Mouse (Mus musculus) liver, embryonic 13.5 days (tissue): ENCODE results near the gene Spon1. TPM values are rescaled to one million over a fixed set of nuclear protein-coding genes. Genes with fewer than 3 reads are reported as not detected.
A peak's percentile ranks its signal among the peaks of the same experiment; 100 is the strongest.

ENCODE experiments used
- ATAC-seq: fragments of 200-750 bp; cut with Nextera tagmentation; 2 replicates; pipeline ENCODE4 v1.8.0; 2017; ENCODE audit warnings: low read depth, mild to moderate bottlenecking, moderate number of reproducible peaks, moderate library complexity
- DNase-seq: peaks from one replicate; pipeline ENCODE4 v3.0.0; 2022
- H3K27ac ChIP-seq: fragments of 300-500 bp; sonication (generic); 2 replicates; pipeline ENCODE4 v1.5.1; 2015; ENCODE audit warnings: moderate library complexity, mild to moderate bottlenecking, inconsistent platforms
- H3K27me3 ChIP-seq: fragments of 300-500 bp; sonication (generic); 2 replicates; pipeline ENCODE4 v1.6.1; 2015; ENCODE audit warnings: mild to moderate bottlenecking, inconsistent platforms
- H3K36me3 ChIP-seq: fragments of 300-500 bp; sonication (generic); 2 replicates; pipeline ENCODE4 v1.6.1; 2015; ENCODE audit warnings: mild to moderate bottlenecking, inconsistent platforms
- H3K4me1 ChIP-seq: fragments of 300-500 bp; sonication (generic); replicated peaks from 2 replicates; pipeline ENCODE4 v1.6.1; 2015; ENCODE audit warnings: inconsistent platforms
- H3K4me2 ChIP-seq: fragments of 300-500 bp; sonication (generic); 2 replicates; pipeline ENCODE4 v1.6.1; 2015; ENCODE audit warnings: inconsistent platforms, mild to moderate bottlenecking, moderate library complexity
- H3K4me3 ChIP-seq: fragments of 300-500 bp; sonication (generic); replicated peaks from 2 replicates; pipeline ENCODE4 v1.5.1; 2015; ENCODE audit warnings: mild to moderate bottlenecking, inconsistent platforms
- H3K9ac ChIP-seq: fragments of 300-500 bp; sonication (generic); 2 replicates; pipeline ENCODE4 v1.6.1; 2015; ENCODE audit warnings: mild to moderate bottlenecking, inconsistent platforms
- H3K9me3 ChIP-seq: fragments of 300-500 bp; sonication (generic); replicated peaks from 2 replicates; pipeline ENCODE4 v1.6.1; 2016; ENCODE audit warnings: inconsistent platforms
- WGBS: fragments of 180-500 bp; shearing (Covaris S2); methylation state at CpG from one replicate; pipeline ENCODE4 v1.1.7; 2015; ENCODE audit not compliant: insufficient replicate concordance; 5-methylcytosine and 5-hydroxymethylcytosine counted together
- polyA plus RNA-seq: library from polyadenylated mRNA; unstranded; fragments of >200 nt; fragmentation: Nextera tagmentation; extraction: Ambion mirVana; gene quantifications from 2 replicates; pipeline ENCODE4 v1.2.1, GENCODE M21; 2015

Spon1 gene
- polyA plus RNA-seq, 1 experiment from 2014 or later, result 0.95 TPM

DNA sequence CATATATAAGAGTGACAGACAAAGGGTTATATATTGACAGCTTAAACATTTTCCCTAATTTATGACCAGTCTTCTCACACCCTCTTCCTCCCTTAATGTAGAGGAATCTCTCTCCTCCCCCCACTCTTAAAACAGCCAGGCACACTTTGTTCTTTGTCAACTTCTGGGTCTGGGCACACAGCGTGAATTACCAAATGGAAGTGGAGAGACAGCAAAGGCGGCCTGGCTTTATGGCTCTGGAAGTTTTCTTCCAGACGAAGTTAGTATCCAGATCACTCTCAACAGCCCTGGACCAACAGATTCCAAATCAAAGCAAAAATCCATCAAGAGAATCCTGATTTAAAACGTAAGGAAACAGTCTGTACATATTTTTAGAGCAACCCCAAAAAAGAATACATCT, 198.0 kb downstream of the Spon1 start:
- no peaks in the 10 kb centered on the region for H3K9me3 ChIP-seq
- no peak overlapping the region for H3K9ac ChIP-seq
- no peaks in the 10 kb centered on the region for H3K4me1 ChIP-seq
- no peak for ATAC-seq
- DNase-seq, result no peak
- H3K4me3 ChIP-seq, result no peak overlapping the region
- WGBS, result 51% methylated on average over 4 of the region's 4 CpGs
- H3K27ac ChIP-seq, result no peak overlapping the region
- H3K27me3 ChIP-seq, result no peaks in the 10 kb centered on the region
- no peaks in the 10 kb centered on the region for H3K36me3 ChIP-seq
- no peak overlapping the region for H3K4me2 ChIP-seq

- no peak for ATAC-seq
- no peaks in the 10 kb centered on the region for H3K36me3 ChIP-seq
- 61% methylated on average over 8 of the region's 8 CpGs for WGBS
- H3K4me3 ChIP-seq, result no peak overlapping the region
- no peaks in the 10 kb centered on the region for H3K27me3 ChIP-seq
- no peak overlapping the region for H3K27ac ChIP-seq
- H3K4me1 ChIP-seq, result no peaks in the 10 kb centered on the region
- DNase-seq, result no peak
- H3K9me3 ChIP-seq, result no peaks in the 10 kb centered on the region
- no peak overlapping the region for H3K9ac ChIP-seq
- no peak overlapping the region for H3K4me2 ChIP-seq
Observed at GRCm38 (mm10) chr7:113965625-113966024, 199.8 kb downstream of the Spon1 start.

GRCm38 (mm10) chr7:113969182-113969581, 203.4 kb downstream of the Spon1 start:
- no peaks in the 10 kb centered on the region for H3K27me3 ChIP-seq
- H3K4me2 ChIP-seq, result no peak overlapping the region
- no peak overlapping the region for H3K27ac ChIP-seq
- no peak overlapping the region for H3K9ac ChIP-seq
- no peaks in the 10 kb centered on the region for H3K36me3 ChIP-seq
- peaks cover 12% of the 10 kb centered on the region; the same call in 1 of the 2 replicates for H3K9me3 ChIP-seq
- ATAC-seq, result no peak
- no peak for DNase-seq
- no peaks in the 10 kb centered on the region for H3K4me1 ChIP-seq
- no peak overlapping the region for H3K4me3 ChIP-seq

- ATAC-seq (no peak), DNase-seq (no peak)
- WGBS, result 69% methylated on average over 4 of the region's 4 CpGs
- Histone ChIP-seq H3K36me3 (no peaks in the 10 kb centered on the region), H3K27ac (no peak overlapping the region), H3K4me3 (no peak overlapping the region), H3K9me3 (peaks cover 12% of the 10 kb centered on the region; the same call in 1 of the 2 replicates), H3K27me3 (no peaks in the 10 kb centered on the region), H3K9ac (no peak overlapping the region), H3K4me2 (no peak overlapping the region), H3K4me1 (no peaks in the 10 kb centered on the region)
Observed at GRCm38 (mm10) chr7:113972536-113972935, 206.7 kb downstream of the Spon1 start.

DNA sequence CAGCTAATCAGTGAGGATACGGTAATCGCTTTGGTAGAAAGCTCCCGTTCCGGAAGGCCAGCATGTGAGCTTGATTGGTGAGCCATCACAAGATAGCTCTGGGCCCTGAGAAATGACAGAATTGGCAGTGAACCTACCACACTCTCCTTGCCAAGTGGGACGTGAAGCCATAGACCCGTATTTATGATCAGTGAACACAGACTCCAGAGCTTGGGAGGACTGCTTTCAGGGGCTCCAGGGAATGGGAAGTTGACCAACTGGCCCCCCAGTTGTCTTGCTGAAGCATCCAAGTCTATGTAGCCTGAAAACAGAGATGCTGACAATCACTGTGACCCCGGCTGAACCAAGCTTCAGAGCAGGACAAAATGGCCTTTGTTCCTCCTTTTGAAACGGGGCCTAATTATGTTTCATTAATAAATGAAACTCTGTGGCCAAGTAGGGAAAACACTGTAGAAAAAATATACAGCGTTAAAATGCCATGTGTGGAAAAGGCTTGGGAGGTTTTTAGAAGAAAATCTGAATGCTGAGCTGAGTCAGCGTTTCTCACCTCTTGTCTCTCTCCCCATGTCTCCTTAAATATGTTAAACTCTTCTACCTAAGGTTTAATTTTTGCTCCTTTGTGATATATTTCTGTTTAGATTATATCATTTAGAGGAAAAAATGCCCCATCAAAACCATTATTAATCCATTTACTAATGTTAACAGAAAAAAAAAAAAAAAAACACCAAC, 220.8 kb downstream of the Spon1 start:
- Histone ChIP-seq H3K4me1 (no peaks in the 10 kb centered on the region), H3K27ac (no peak overlapping the region), H3K36me3 (no peaks in the 10 kb centered on the region), H3K4me2 (no peak overlapping the region), H3K9me3 (no peaks in the 10 kb centered on the region), H3K27me3 (no peaks in the 10 kb centered on the region), H3K9ac (no peak overlapping the region), H3K4me3 (no peak overlapping the region)
- DNase-seq (no peak), ATAC-seq (no peak)
- 68% methylated on average over 10 of the region's 10 CpGs for WGBS

- no peak overlapping the region for H3K27ac ChIP-seq
- DNase-seq (no peak), ATAC-seq (no peak)
- no peaks in the 10 kb centered on the region for H3K4me1 ChIP-seq
- H3K9me3 ChIP-seq, result no peaks in the 10 kb centered on the region
- H3K4me2 ChIP-seq, result no peak overlapping the region
- no peak overlapping the region for H3K4me3 ChIP-seq
- H3K9ac ChIP-seq, result no peak overlapping the region
- no peaks in the 10 kb centered on the region for H3K27me3 ChIP-seq
- H3K36me3 ChIP-seq, result no peaks in the 10 kb centered on the region
Observed at GRCm38 (mm10) chr7:113988156-113988555, 222.4 kb downstream of the Spon1 start.

GRCm38 (mm10) chr7:113997675-113998354, 232.0 kb downstream of the Spon1 start:
- Histone ChIP-seq H3K4me2 (peak overlapping the region; percentile 35), H3K27me3 (no peaks in the 10 kb centered on the region), H3K4me3 (no peak overlapping the region), H3K9ac (no peak overlapping the region), H3K4me1 (peaks cover 13% of the 10 kb centered on the region), H3K27ac (peak overlapping the region; percentile 65), H3K9me3 (no peaks in the 10 kb centered on the region), H3K36me3 (no peaks in the 10 kb centered on the region)
- DNase-seq (peak; percentile 55), ATAC-seq (peak; percentile 100)
- 45% methylated on average over 7 of the region's 7 CpGs for WGBS

GRCm38 (mm10) chr7:114004171-114004570, 238.4 kb downstream of the Spon1 start:
- H3K27me3 ChIP-seq, result 0 out of 2 replicates have a peak, but pooled peaks cover 11% of the 10 kb centered on the region
- no peak overlapping the region for H3K4me2 ChIP-seq
- DNase-seq (no peak), ATAC-seq (no peak)
- no peaks in the 10 kb centered on the region for H3K4me1 ChIP-seq
- no peaks in the 10 kb centered on the region for H3K36me3 ChIP-seq
- WGBS, result 17% methylated on average over 5 of the region's 5 CpGs
- H3K9ac ChIP-seq, result no peak overlapping the region
- H3K9me3 ChIP-seq, result no peaks in the 10 kb centered on the region
- no peak overlapping the region for H3K4me3 ChIP-seq
- no peak overlapping the region for H3K27ac ChIP-seq

DNA sequence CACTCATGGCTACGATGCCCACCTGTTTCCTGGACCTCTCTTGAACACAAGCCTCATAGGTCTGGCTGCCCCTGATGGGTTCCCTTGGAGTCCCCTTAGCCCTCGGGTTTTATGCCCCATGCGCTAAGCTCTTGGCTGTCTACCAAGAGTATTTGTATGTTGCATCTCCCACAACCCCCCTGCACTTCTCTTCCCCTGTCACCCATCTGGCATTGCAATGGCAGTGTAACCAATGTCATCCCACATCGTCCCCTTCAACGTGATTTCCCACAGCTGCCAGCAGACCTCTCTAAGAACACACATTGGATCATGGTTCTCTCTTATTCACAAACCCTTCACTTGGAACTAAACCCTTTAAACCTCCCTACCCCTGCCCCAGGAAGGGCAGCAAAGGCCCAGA, 239.7 kb downstream of the Spon1 start:
- no peaks in the 10 kb centered on the region for H3K36me3 ChIP-seq
- WGBS, result 52% methylated on average over 5 of the region's 5 CpGs
- no peak overlapping the region for H3K27ac ChIP-seq
- no peak overlapping the region for H3K4me3 ChIP-seq
- H3K9ac ChIP-seq, result no peak overlapping the region
- H3K4me1 ChIP-seq, result no peaks in the 10 kb centered on the region
- H3K4me2 ChIP-seq, result no peak overlapping the region
- ATAC-seq (no peak), DNase-seq (no peak)
- no peaks in the 10 kb centered on the region for H3K9me3 ChIP-seq
- H3K27me3 ChIP-seq, result 0 out of 2 replicates have a peak, but pooled peaks cover 11% of the 10 kb centered on the region

DNA sequence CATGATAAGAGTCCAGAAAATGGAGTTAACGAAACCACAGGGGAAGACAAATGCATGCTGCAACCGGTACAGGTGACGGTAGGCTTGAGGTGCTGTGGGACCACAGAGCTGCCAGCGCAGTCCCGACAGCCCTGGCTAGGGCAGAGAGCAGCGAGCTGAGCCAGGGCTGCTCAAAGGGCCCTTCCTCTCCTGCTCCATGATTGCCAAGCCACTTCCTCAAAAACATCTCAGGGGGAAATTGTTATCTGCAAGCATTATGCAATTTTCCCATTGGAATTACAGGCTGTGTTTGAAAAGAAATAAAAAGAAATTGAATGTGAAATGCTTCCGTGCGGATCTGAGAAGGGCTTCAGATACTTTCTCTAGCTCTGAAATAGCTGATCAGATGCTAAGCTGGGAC, 240.7 kb downstream of the Spon1 start:
- Histone ChIP-seq H3K4me1 (no peaks in the 10 kb centered on the region), H3K9me3 (no peaks in the 10 kb centered on the region), H3K27me3 (0 out of 2 replicates have a peak, but pooled peaks cover 11% of the 10 kb centered on the region), H3K4me2 (no peak overlapping the region), H3K9ac (no peak overlapping the region), H3K4me3 (no peak overlapping the region), H3K36me3 (no peaks in the 10 kb centered on the region), H3K27ac (no peak overlapping the region)
- DNase-seq, result no peak
- WGBS, result 64% methylated on average over 8 of the region's 8 CpGs
- ATAC-seq, result no peak

- H3K9ac ChIP-seq, result no peak overlapping the region
- peak; percentile 10 for DNase-seq
- ATAC-seq, result no peak
- H3K4me1 ChIP-seq, result no peaks in the 10 kb centered on the region
- H3K4me2 ChIP-seq, result no peak overlapping the region
- 0 out of 2 replicates have a peak, but pooled peaks cover 11% of the 10 kb centered on the region for H3K27me3 ChIP-seq
- H3K9me3 ChIP-seq, result no peaks in the 10 kb centered on the region
- no peak overlapping the region for H3K27ac ChIP-seq
- 49% methylated on average over 5 of the region's 5 CpGs for WGBS
- no peak overlapping the region for H3K4me3 ChIP-seq
- H3K36me3 ChIP-seq, result no peaks in the 10 kb centered on the region
Observed at GRCm38 (mm10) chr7:114007565-114007964, 241.8 kb downstream of the Spon1 start.
